Mouse (Mus musculus): ENCODE data around the gene Kcna6.

The Kcna6 gene

DNA sequence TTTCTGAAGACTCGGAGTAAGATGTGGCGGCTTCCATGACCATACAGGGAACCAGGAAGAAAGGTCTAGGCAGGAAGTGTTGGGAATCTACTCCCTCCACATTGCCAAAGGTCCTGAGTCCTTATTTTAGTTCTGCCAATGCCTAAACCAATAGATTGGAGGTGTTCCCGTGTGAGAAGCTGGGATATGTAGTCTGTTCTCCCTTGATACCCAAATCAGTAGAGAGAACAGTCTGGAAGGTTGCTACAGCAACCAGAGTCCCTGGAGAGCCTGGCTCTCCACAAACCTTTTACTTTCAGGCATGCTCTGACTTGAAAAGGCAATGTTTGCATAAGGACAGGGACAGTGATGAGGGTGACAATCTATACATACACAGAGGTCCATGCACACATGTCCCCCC is 4.7 kb downstream of the Kcna6 start:
- no peak for DNase-seq (ENCODE audit: low spot score)

DNA sequence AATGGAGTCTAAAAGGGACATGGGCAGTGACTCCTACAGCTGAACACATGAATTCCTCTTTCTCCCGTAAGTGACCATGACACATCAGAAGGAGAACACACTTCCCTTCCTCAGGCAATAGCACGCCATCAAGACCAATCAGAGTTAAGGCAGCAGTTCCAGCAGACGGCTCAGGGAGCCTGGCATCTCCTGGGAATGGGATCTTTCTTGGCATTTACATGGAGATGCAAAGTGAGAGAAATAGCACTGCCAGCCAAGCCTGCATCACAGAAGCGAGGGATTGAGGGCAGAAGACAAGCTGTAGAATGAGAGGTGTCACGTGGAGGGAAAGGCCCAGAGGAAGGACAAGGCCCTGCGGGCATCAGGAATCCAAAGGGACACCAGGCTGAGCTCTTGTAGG is 7.8 kb downstream of the Kcna6 start:
- no peak for DNase-seq (ENCODE audit: low spot score)

GRCm38 (mm10) chr6:126728803-126729202 is 11.7 kb downstream of the Kcna6 start:
- DNase-seq (ENCODE audit: low spot score), result no peak

DNA sequence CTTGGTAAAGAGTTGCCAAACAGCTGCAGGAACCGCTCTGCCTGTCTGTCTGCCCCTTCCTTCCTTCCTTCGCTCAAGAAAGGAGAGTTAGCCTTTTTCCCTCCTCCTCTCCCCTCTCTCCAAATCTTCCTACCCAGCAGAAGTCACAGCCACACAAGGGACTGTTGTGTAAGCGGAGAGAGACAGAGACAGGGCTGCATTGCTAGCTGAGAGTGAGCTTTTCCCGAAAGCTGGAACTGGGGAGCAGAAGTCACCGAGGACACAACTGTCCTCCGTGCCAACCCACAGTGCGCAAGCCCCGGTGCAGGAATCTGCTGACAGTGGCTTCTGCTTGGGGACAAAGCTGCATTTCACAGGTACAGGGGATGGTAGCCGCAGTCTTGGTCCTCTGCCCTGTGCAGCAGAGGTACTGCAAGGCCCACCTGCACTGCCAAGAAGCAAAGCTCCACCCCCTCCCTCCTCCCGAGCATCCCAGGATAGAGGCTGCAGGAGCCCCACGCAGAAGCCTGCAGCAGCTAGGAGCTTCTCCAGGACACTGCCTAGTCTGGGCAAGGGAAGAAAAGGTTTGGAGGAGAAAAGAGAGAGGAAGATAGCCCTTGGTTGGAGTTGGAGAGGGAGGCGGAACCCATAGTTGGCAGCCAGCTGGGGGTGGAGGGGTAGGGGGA is 21.9 kb downstream of the Kcna6 start:
- DNase-seq (ENCODE audit: low spot score), result no peak

GRCm38 (mm10) chr6:126712531-126712930 is 27.9 kb downstream of the Kcna6 start:
- peak; percentile 1 for DNase-seq (ENCODE audit: low spot score)

- peak; percentile 2 for DNase-seq (ENCODE audit: low spot score)
Measured at GRCm38 (mm10) chr6:126705936-126706335, 34.5 kb downstream of the Kcna6 start.

GRCm38 (mm10) chr6:126704430-126704829 is 36.0 kb downstream of the Kcna6 start:
- DNase-seq (ENCODE audit: low spot score), result peak; percentile 5

DNA sequence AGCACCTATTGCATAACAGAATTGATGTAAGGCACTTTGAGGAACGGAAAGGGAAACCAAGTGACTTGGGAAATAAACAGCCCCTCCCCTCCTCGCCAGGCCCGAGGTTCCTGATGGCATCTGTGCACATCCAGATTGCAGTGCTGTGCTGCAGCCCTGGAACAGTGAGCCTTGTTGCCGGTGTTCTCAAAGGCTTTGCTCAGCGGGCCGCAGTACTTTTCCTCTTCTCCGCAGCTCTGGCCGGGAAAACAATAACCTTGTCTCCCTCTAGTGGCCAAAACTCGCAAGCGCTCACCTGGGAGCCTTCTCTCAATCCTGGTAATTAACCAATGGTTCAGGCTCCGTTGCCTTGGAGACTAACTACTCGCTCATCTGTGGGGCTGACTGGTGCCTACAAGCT is 38.4 kb downstream of the Kcna6 start:
- peak; percentile 45 for DNase-seq (ENCODE audit: low spot score)

DNA sequence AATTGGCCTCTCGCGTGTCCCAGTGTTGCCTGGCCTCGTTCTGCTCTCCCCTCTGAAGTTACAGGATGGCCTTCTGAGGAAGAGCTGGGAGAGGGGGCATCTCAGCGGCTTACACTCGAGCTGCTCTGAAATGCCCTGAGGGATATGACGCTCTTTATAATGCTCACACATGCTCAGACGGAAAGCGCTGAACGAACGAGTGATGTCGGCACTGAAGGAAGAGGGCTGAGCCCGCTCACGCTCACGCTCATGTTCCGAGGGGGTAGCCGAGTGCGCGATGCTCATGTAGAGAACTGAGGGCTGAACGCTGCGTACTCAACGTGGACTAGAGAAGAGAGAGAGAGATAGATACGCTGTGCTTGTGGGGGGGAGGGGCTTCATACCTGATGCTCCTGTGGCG is 39.3 kb downstream of the Kcna6 start:
- no peak for DNase-seq (ENCODE audit: low spot score)

- no peak for DNase-seq (ENCODE audit: low spot score)
Measured at GRCm38 (mm10) chr6:126699995-126700394, 40.5 kb downstream of the Kcna6 start.

- DNase-seq (ENCODE audit: low spot score), result no peak
Measured at GRCm38 (mm10) chr6:126687120-126687519, 53.4 kb downstream of the Kcna6 start.

GRCm38 (mm10) chr6:126685135-126685534 is 55.3 kb downstream of the Kcna6 start:
- DNase-seq (ENCODE audit: low spot score), result no peak

GRCm38 (mm10) chr6:126678961-126679360 is 61.5 kb downstream of the Kcna6 start:
- no peak for DNase-seq (ENCODE audit: low spot score)

GRCm38 (mm10) chr6:126667001-126667400 is 73.5 kb downstream of the Kcna6 start:
- no peak for DNase-seq (ENCODE audit: low spot score)

DNA sequence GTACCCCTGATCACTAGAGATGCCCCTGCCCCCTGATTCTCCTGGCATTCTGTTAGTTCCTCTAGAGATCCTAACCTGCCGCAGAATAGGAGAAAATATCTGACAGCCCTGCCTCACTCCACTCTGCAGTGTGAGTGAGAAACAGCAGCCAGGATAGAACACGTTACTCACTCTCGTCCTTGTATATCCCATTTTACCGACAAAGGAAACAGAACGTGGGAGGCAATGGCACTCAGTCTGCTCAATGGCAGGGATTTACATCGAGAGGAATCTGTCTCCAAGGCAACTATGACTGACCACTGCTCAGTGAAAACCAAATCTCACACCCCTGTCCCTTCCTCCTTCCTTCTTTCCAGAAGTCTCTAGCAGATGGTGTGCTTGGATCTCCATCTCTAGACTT is 74.4 kb downstream of the Kcna6 start:
- no peak for DNase-seq (ENCODE audit: low spot score)

GRCm38 (mm10) chr6:126664569-126664968 is 75.9 kb downstream of the Kcna6 start:
- DNase-seq (ENCODE audit: low spot score), result no peak
